Mouse (Mus musculus): ENCODE measurements around the gene Lrfn2. TPM values are rescaled to one million over a fixed set of nuclear protein-coding genes. Genes with fewer than 3 reads are reported as not detected.

Lrfn2 gene
- 0.26 and 0.35 TPM in 2 replicates for polyA plus RNA-seq (2015; fragmentation: Nextera tagmentation; extraction: Ambion mirVana)

DNA sequence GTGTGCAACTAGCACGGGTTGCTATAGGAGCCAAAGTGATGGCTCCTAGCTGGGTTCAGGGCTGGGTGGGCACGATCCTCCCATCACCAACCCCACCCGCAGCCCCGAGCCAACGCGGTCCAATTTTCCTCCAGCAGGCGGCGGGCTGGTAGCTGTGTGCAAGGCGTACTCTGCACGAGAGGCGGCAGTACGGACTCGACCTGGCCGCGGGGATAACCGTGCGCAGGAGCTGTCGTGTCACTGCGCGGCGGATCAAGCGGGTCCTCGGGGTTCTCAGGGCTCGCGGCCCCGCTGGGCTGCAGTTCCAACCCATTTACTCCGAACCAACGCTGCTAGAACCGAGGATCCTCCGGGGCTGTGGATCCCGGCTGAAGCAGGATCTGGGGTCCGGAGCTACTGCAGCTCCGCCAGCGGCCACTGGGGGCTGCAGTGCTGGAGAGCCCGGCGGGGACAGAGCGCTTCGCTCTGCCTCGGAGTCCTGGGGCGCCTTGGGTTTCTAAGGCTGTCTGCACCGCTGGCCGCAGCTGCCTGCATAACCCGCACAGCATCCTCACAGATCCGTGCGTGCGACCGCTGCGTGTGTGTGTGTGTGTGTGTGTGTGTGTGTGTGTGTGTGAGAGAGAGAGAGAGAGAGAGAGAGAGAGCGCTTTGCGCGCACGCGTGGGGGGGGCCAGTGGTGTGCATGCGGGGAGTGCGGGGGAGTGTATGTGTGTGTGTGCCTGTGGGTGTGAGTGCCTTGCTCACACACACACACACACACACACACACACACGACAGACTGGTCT, at the start of gene Lrfn2:
TSS of gene Lrfn2 (plus strand) at position 759 of the 785 bp plus-strand sequence.
- Histone ChIP-seq H3K4me3 (peak within 1 kb of the TSS; percentile 53), H3K9me3 (no peaks in the 10 kb centered on the region), H3K4me2 (peak within 1 kb of the TSS; percentile 92), H3K9ac (peak within 1 kb of the TSS; percentile 68), H3K27ac (no peak within 1 kb of the TSS), H3K36me3 (no peaks in the 10 kb centered on the region), H3K27me3 (peaks cover 38% of the 10 kb centered on the region), H3K4me1 (peaks cover 16% of the 10 kb centered on the region)
- WGBS = under 1% methylated on average over 55 of the region's 56 CpGs
- peak; percentile 92 for ATAC-seq (ENCODE audit: borderline replicate concordance, extremely low read depth, low FRiP score, low TSS enrichment)

DNA sequence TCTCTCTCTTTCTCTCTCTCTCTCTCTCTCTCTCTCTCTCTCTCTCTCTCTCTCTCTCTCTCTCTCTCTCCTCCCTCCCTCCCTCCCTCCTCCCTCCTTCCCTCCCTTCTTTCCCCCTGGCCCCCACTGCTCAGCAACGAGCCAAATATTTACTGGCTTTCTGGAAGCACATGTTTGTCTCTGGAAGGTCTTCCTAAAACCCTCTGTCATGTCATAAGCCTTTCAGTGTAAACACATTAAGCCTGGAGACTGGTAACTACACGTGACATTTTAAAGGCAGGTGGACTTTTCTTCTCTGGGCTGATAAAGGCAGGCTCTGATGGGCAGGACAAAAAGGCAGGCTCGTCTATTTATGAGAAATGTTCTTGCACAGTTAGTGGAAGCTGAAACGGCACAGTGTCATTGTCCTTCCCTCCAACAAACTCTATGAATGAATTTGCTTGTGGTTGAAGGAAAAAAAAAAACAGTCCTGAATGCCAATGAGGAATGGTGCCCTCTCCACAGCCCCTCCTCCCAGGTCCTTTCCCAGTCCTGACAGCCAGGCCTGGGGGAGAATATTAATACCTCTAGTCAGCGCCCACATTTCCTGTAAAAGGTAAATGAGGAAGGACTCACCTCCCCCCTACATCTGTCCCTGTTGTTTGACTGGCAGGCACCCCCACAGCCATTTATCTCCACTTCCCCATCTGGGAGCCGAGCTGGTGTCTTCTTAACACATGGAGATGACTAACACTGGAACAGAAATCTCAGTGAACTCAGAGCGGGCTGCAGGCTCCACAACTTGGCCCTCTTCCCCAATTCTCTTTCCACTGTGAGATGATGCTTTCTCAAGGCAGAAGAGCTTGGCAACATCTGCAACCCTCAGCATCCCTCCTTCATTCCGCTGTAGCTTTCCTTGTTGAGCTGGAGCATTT, 44.5 kb upstream of the Lrfn2 start:
- Histone ChIP-seq H3K9me3 (0 out of 2 replicates have a peak, but pooled peaks cover 2% of the 10 kb centered on the region), H3K4me2 (no peak overlapping the region), H3K36me3 (no peaks in the 10 kb centered on the region), H3K4me1 (no peaks in the 10 kb centered on the region), H3K4me3 (no peak overlapping the region), H3K9ac (no peak overlapping the region), H3K27me3 (no peaks in the 10 kb centered on the region), H3K27ac (no peak overlapping the region)
- 38% methylated on average over 8 of the region's 8 CpGs for WGBS
- ATAC-seq (ENCODE audit: borderline replicate concordance, extremely low read depth, low FRiP score, low TSS enrichment) = no peak

DNA sequence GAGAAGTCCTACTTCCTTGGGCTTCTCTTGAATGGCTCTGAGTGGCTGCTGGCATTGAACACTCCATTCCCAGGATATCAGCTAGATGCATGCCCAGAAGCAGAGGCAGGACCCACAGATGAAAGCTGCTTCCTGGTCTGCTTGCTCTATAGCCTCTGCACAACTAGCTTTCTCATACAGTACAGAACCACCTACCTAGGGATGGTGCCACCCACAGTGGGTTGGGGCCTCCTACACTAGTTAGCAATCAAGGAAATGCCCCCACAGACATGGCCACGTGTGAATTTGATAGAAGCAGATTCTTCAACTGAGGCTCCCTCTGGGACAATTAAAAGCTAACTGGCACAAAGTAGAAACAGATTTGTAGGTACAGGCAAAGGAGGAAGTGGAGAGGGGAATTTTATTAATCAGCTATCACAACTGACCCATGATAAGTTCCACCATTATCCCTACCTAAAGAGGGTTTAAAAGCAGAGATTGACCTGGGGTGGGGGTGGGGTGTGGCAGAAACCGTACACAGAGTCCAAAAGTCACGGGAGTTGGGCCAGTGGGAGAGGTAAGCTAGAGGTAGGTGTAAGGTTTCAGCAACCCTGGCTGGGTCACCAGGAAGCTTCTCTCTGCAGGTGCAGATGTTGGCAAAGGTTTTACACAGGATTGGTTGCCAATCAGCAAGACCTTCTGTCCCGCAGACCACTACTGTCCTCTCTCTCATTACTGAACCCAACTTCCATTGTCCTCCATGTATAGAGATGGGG, 26.7 kb upstream of the Lrfn2 start:
- Histone ChIP-seq H3K27me3 (no peaks in the 10 kb centered on the region), H3K9ac (no peak overlapping the region), H3K9me3 (no peaks in the 10 kb centered on the region), H3K27ac (no peak overlapping the region), H3K4me1 (no peaks in the 10 kb centered on the region), H3K4me2 (no peak overlapping the region), H3K36me3 (no peaks in the 10 kb centered on the region), H3K4me3 (no peak overlapping the region)
- no peak for ATAC-seq (ENCODE audit: borderline replicate concordance, extremely low read depth, low FRiP score, low TSS enrichment)
- 47% methylated on average over 4 of the region's 4 CpGs for WGBS

DNA sequence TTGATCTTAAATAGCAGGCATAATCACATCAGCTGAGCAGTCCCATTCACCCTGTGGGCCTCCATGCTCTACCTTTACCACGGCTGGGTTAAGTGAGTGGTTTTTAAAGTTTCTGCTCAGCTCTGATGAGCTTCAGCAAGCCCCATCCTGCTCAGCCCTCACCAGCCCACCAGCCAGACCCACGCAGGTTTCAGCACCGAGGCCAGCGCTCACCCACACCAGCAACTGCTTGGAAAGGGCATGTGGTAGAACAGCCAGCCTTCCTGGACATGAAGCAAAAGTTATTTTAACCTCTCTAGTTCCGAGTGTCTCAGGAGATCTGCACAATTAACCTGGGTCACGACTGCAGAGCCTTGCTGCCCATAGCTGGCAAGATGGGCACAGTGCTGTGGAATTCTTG, 18.7 kb upstream of the Lrfn2 start:
- Histone ChIP-seq H3K4me2 (no peak overlapping the region), H3K9me3 (no peaks in the 10 kb centered on the region), H3K4me3 (no peak overlapping the region), H3K27ac (no peak overlapping the region), H3K36me3 (no peaks in the 10 kb centered on the region), H3K4me1 (no peaks in the 10 kb centered on the region), H3K9ac (no peak overlapping the region), H3K27me3 (no peaks in the 10 kb centered on the region)
- 34% methylated on average over 6 of the region's 6 CpGs for WGBS
- ATAC-seq (ENCODE audit: borderline replicate concordance, extremely low read depth, low FRiP score, low TSS enrichment) = no peak

DNA sequence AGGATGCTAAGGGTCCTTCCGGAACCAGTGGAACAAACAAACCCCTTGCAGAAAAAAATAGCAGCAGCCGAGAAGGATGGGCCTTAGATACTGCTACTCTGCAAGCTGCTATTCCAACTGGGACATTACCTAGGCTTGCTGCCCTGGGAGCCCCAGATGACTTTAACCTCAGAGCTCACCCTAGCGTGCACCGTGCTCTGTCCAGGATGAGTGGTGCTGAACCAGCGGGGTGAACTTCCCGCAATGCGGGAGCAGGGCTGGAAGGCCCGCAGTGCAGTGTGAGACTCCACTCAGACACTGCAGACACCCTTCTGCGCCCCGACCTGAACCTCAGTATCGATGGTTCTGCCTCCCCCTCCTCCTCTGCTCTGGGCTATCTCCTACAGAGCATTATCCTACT, 14.8 kb upstream of the Lrfn2 start:
- no peak for ATAC-seq (ENCODE audit: borderline replicate concordance, extremely low read depth, low FRiP score, low TSS enrichment)

DNA sequence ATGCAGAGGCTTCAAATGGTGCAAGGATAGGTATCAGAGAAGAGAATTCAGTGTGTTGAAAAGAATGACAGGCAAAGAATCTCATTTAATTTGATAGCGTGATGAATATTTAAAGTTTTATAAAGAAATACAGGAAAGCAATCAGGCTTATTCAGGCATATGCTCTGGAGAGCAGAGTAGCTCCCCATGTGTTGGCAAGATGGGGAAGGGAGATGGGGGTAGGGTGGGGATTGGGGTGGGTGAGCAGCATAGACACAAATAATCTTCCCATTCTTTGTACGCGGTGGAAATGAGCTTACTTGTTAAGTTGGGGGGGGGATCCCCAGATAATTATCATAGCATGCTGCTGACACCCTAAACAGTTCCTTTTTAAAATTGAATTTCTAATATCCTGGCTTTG, 13.7 kb upstream of the Lrfn2 start:
- H3K4me3 ChIP-seq = no peak overlapping the region
- H3K36me3 ChIP-seq = no peaks in the 10 kb centered on the region
- WGBS = 85% methylated on average over 3 of the region's 3 CpGs
- no peaks in the 10 kb centered on the region for H3K4me1 ChIP-seq
- H3K27ac ChIP-seq = no peak overlapping the region
- no peak overlapping the region for H3K4me2 ChIP-seq
- H3K9ac ChIP-seq = no peak overlapping the region
- H3K27me3 ChIP-seq = no peaks in the 10 kb centered on the region
- no peak for ATAC-seq (ENCODE audit: borderline replicate concordance, extremely low read depth, low FRiP score, low TSS enrichment)
- no peaks in the 10 kb centered on the region for H3K9me3 ChIP-seq

More for the DNA sequence above, 14.8 kb upstream of the Lrfn2 start:
- no peaks in the 10 kb centered on the region for H3K9me3 ChIP-seq
- H3K27me3 ChIP-seq = no peaks in the 10 kb centered on the region
- 16% methylated on average over 11 of the region's 11 CpGs for WGBS
- H3K9ac ChIP-seq = no peak overlapping the region
- no peaks in the 10 kb centered on the region for H3K4me1 ChIP-seq
- H3K4me2 ChIP-seq = no peak overlapping the region
- no peaks in the 10 kb centered on the region for H3K36me3 ChIP-seq
- H3K4me3 ChIP-seq = no peak overlapping the region
- H3K27ac ChIP-seq = no peak overlapping the region

DNA sequence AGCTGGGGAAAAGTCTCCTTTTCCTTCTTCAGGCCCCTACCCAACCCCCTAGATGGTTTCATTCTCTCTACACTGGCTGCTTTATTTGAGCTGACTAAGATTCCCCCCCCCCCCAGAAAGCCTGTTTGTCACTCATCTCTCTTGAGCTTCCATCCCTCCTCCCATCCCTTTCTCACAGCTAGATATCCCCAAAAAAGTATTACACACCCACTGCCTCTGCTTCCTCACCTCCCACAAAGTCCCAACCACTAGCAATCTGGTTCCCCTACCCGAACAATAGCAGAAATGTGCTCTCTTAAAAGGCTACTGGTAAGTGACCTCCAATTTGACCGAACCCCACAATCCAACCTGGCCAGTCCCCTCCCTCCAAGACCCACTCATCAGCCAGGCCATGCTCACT, 9.3 kb upstream of the Lrfn2 start:
- Histone ChIP-seq H3K4me3 (no peak overlapping the region), H3K4me2 (no peak overlapping the region)

DNA sequence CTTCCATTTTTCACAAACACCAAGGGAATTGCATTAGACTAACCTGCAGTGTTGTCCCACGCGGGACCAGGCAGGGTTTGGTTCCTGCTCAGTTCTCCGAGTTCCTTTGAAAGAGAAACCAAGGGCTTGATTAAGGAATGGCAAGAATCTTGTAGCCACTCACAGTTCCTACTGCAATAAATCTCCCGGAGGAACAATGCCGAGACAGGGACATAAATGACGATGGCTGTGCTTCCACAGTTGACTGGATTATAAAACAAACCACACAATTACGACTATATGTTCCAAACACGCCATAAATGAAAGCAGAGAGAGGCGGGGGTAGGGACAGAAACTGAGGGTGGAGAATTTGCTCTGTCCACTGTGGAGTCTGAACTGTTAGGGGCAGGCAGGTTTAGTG, 6.8 kb upstream of the Lrfn2 start:
- Histone ChIP-seq H3K27ac (no peak overlapping the region), H3K9ac (no peak overlapping the region), H3K4me3 (no peak overlapping the region), H3K4me1 (no peaks in the 10 kb centered on the region), H3K36me3 (no peaks in the 10 kb centered on the region), H3K9me3 (no peaks in the 10 kb centered on the region), H3K4me2 (no peak overlapping the region), H3K27me3 (peaks cover 1% of the 10 kb centered on the region; the same call in 1 of the 2 replicates)
- no peak for ATAC-seq (ENCODE audit: borderline replicate concordance, extremely low read depth, low FRiP score, low TSS enrichment)
- 57% methylated on average over 9 of the region's 9 CpGs for WGBS

More for the DNA sequence above, 9.3 kb upstream of the Lrfn2 start:
- Histone ChIP-seq H3K27me3 (no peaks in the 10 kb centered on the region), H3K9me3 (no peaks in the 10 kb centered on the region), H3K36me3 (no peaks in the 10 kb centered on the region), H3K4me1 (no peaks in the 10 kb centered on the region), H3K27ac (no peak overlapping the region), H3K9ac (no peak overlapping the region)
- WGBS = 83% methylated on average over 2 of the region's 2 CpGs
- ATAC-seq (ENCODE audit: borderline replicate concordance, extremely low read depth, low FRiP score, low TSS enrichment) = no peak

DNA sequence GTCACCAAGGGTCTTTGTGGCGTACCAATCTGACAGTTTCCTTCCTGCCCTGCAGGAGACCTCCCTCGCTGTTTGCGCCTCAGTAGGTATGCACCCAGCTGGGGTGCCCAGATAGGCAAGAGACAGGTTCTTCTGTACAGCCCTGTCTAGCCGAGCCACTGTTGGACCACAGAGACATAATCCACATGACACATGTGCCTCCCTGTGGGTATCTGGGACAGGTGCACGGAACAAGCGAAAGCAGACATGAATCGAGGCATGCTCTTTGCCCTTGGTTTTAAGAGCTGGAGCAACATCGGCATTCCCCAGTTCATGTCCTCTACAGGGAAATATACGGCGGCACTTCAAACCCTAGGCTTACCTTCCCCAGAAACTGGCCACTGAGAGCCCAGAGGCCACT, 1.2 kb upstream of the Lrfn2 start:
- H3K4me2 ChIP-seq = 0 out of 2 replicates have a peak overlapping the region, but pooled peaks have one; percentile 92
- H3K27me3 ChIP-seq = peaks cover 38% of the 10 kb centered on the region

DNA sequence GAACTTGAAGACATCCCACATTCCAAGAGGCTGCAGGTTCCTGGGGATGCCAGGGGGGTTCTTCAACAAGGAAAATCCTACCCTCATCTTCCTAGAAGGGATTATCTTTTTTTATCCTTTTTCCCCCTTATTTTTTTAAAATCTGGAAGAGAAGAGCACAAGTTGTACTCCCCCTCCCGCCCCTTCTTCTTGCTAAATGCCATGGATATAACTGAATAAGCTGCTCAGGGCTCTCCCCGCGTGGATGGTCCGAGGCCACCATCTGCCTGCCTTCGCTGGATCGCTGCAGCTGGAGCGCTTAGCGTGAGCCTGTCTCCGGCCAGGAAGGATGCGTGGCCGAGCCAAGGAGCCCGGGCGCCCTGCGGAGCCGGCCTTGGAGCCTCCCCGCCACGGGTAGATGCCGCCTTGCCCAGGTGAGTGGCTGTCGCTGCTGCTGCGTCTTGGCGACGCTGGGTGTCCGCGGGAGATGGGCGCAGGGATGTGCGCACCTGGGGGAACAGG, 277 bp downstream of the Lrfn2 start:
- peak overlapping the region; percentile 53 for H3K4me3 ChIP-seq
- peaks cover 38% of the 10 kb centered on the region for H3K27me3 ChIP-seq
- no peak overlapping the region for H3K9ac ChIP-seq

More for the DNA sequence above, 1.2 kb upstream of the Lrfn2 start:
- Histone ChIP-seq H3K9ac (no peak overlapping the region), H3K4me1 (peaks cover 16% of the 10 kb centered on the region), H3K4me3 (no peak overlapping the region; the same call in 1 of the 2 replicates), H3K36me3 (no peaks in the 10 kb centered on the region), H3K27ac (no peak overlapping the region), H3K9me3 (no peaks in the 10 kb centered on the region)
- whole genome bisulfite sequencing = 48% methylated on average over 10 of the region's 10 CpGs
- ATAC-seq (ENCODE audit: borderline replicate concordance, extremely low read depth, low FRiP score, low TSS enrichment) = no peak

DNA sequence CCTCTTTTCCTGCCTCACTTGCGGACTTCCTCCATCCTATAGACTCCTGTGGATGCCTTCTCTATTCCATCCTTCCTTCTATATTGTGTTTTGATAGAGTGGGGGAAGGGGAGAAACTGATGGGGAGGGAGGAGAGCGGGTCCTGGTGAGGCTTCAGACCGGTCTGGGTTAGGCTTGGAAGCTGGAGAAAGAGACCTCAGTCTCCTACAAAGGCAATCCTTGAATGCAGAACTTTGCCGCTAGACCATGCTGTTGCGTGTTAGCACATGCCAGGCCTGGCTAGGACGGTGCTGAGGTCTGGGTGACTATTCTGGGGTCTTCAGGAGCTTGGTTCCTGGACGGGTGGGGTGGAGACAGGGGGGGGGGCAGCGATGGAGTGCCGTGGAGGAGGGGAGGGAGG, 737 bp downstream of the Lrfn2 start:
- whole genome bisulfite sequencing = 4% methylated on average over 9 of the region's 9 CpGs
- Histone ChIP-seq H3K4me1 (peaks cover 16% of the 10 kb centered on the region), H3K27ac (no peak overlapping the region), H3K4me2 (peak overlapping the region; percentile 92), H3K9ac (no peak overlapping the region), H3K4me3 (peak overlapping the region; percentile 53), H3K9me3 (no peaks in the 10 kb centered on the region), H3K36me3 (no peaks in the 10 kb centered on the region), H3K27me3 (peaks cover 38% of the 10 kb centered on the region)
- no peak for ATAC-seq (ENCODE audit: borderline replicate concordance, extremely low read depth, low FRiP score, low TSS enrichment)

More for the DNA sequence above, 277 bp downstream of the Lrfn2 start:
- Histone ChIP-seq H3K4me1 (peaks cover 16% of the 10 kb centered on the region), H3K9me3 (no peaks in the 10 kb centered on the region), H3K36me3 (no peaks in the 10 kb centered on the region), H3K4me2 (peak overlapping the region; percentile 92), H3K27ac (no peak overlapping the region)
- ATAC-seq (ENCODE audit: borderline replicate concordance, extremely low read depth, low FRiP score, low TSS enrichment) = no peak
- 2% methylated on average over 25 of the region's 26 CpGs for WGBS
